Mouse (Mus musculus) limb, embryonic 12.5 days (tissue): Measurements from ENCODE around the gene Vsx2. TPM values are rescaled to one million over a fixed set of nuclear protein-coding genes. Genes with fewer than 3 reads are reported as not detected.

ENCODE experiments used
- ATAC-seq: fragments of 200-750 bp; cut with Nextera tagmentation; 2 replicates; pipeline ENCODE4 v1.8.0; 2017; ENCODE audit warnings: low read depth, moderate TSS enrichment; ENCODE audit not compliant: insufficient number of reproducible peaks, insufficient read depth, low FRiP score, low TSS enrichment
- H3K27ac ChIP-seq: fragments of 300-500 bp; sonication (generic); 2 replicates; pipeline ENCODE4 v1.5.1; 2016; ENCODE audit warnings: mild to moderate bottlenecking, moderate library complexity
- H3K27me3 ChIP-seq: fragments of 300-500 bp; sonication (generic); 2 replicates; pipeline ENCODE4 v1.6.1; 2016; ENCODE audit warnings: mild to moderate bottlenecking, moderate library complexity
- H3K36me3 ChIP-seq: fragments of 300-500 bp; sonication (generic); 2 replicates; pipeline ENCODE4 v1.6.1; 2016; ENCODE audit warnings: mild to moderate bottlenecking, moderate library complexity
- H3K4me1 ChIP-seq: fragments of 300-500 bp; sonication (generic); replicated peaks from 2 replicates; pipeline ENCODE4 v1.6.1; 2016
- H3K4me2 ChIP-seq: fragments of 300-500 bp; sonication (generic); 2 replicates; pipeline ENCODE4 v1.6.1; 2016; ENCODE audit warnings: mild to moderate bottlenecking, moderate library complexity
- H3K4me3 ChIP-seq: fragments of 300-500 bp; sonication (generic); replicated peaks from 2 replicates; pipeline ENCODE4 v1.5.1; 2016; ENCODE audit warnings: mild to moderate bottlenecking
- H3K9ac ChIP-seq: fragments of 300-500 bp; sonication (generic); replicated peaks from 2 replicates; pipeline ENCODE4 v1.6.1; 2016; ENCODE audit warnings: mild to moderate bottlenecking, moderate library complexity
- H3K9me3 ChIP-seq: fragments of 300-500 bp; sonication (generic); 2 replicates; pipeline ENCODE4 v1.6.1; 2016; ENCODE audit warnings: mild to moderate bottlenecking, moderate library complexity
- WGBS: fragments of 180-500 bp; shearing (Covaris S2); methylation state at CpG from one replicate; pipeline ENCODE4 v1.1.7; 2016; 5-methylcytosine and 5-hydroxymethylcytosine counted together
- polyA plus RNA-seq: library from polyadenylated mRNA; unstranded; fragments of >200 nt; fragmentation: Nextera tagmentation; extraction: Ambion mirVana; gene quantifications from 2 replicates; pipeline ENCODE4 v1.2.1, GENCODE M21; 2016

Gene Vsx2
- polyA plus RNA-seq, 1 experiment from 2014 or later, result 0.24 TPM

GRCm38 (mm10) chr12:84546028-84546427, 23.5 kb upstream of the Vsx2 start:
- H3K9ac ChIP-seq, result no peak overlapping the region
- H3K27me3 ChIP-seq, result 0 out of 2 replicates have a peak, but pooled peaks cover 4% of the 10 kb centered on the region
- no peaks in the 10 kb centered on the region for H3K36me3 ChIP-seq
- ATAC-seq, result no peak
- H3K4me1 ChIP-seq, result no peaks in the 10 kb centered on the region
- no peak overlapping the region for H3K4me3 ChIP-seq
- WGBS, result 7% methylated on average over 12 of the region's 12 CpGs
- no peak overlapping the region; the same call in 1 of the 2 replicates for H3K4me2 ChIP-seq
- no peaks in the 10 kb centered on the region for H3K9me3 ChIP-seq
- H3K27ac ChIP-seq, result no peak overlapping the region

GRCm38 (mm10) chr12:84546577-84547085, 22.9 kb upstream of the Vsx2 start:
- Histone ChIP-seq H3K9me3 (no peaks in the 10 kb centered on the region), H3K27me3 (0 out of 2 replicates have a peak, but pooled peaks cover 4% of the 10 kb centered on the region), H3K4me3 (no peak overlapping the region), H3K9ac (no peak overlapping the region), H3K4me1 (no peaks in the 10 kb centered on the region), H3K27ac (no peak overlapping the region), H3K36me3 (no peaks in the 10 kb centered on the region), H3K4me2 (no peak overlapping the region)
- ATAC-seq, result no peak
- 76% methylated on average over 2 of the region's 2 CpGs for WGBS

DNA sequence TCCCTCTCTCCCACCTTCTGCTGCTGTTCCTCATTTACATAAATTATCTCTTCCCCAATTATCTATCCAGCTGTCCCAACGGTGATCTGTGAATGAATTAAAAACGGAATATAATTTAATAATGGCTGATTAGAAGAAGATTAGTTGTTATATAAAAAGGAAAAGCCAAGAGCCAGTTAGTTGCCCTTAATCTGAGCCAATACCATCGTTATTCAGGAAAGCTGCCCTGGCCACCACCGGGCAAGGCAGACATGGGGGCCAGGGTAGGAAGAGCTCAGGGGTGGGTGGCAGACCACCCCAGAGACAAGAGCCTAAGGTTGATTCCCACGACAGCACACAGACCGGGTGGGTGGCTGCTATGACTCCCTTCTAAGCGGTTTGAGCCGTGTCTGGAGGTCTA, 21.3 kb upstream of the Vsx2 start:
- 57% methylated on average over 8 of the region's 8 CpGs for WGBS
- Histone ChIP-seq H3K36me3 (no peaks in the 10 kb centered on the region), H3K27ac (no peak overlapping the region), H3K27me3 (0 out of 2 replicates have a peak, but pooled peaks cover 4% of the 10 kb centered on the region), H3K9ac (no peak overlapping the region), H3K4me2 (no peak overlapping the region), H3K9me3 (no peaks in the 10 kb centered on the region), H3K4me3 (no peak overlapping the region), H3K4me1 (0 out of 2 replicates have a peak, but pooled peaks cover 4% of the 10 kb centered on the region)
- no peak for ATAC-seq

DNA sequence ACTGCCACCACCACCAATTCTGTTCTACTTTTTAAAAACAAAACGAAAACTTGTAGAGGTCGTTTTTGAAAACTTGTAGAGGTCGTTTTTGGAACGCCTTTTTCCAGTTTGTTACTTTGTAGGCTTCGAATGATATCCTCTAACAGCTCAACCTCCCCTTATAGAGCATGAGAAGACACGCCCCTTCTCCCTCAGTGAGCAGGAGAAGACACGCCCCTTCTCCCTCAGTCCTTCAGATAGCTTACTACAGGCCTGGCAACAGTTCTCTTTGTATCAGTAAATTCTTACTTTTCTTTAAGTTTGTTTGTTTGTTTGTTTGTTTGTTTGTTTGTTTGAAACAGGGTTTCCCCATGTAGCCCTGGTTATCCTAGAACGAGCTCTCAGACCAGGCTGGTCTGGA, 14.3 kb upstream of the Vsx2 start:
- Histone ChIP-seq H3K9me3 (peaks cover 4% of the 10 kb centered on the region; the same call in 1 of the 2 replicates), H3K4me2 (no peak overlapping the region), H3K9ac (no peak overlapping the region), H3K36me3 (no peaks in the 10 kb centered on the region), H3K27ac (no peak overlapping the region), H3K27me3 (peaks cover 6% of the 10 kb centered on the region; the same call in 1 of the 2 replicates), H3K4me3 (no peak overlapping the region), H3K4me1 (0 out of 2 replicates have a peak, but pooled peaks cover 4% of the 10 kb centered on the region)
- 52% methylated on average over 8 of the region's 8 CpGs for WGBS
- ATAC-seq, result no peak

DNA sequence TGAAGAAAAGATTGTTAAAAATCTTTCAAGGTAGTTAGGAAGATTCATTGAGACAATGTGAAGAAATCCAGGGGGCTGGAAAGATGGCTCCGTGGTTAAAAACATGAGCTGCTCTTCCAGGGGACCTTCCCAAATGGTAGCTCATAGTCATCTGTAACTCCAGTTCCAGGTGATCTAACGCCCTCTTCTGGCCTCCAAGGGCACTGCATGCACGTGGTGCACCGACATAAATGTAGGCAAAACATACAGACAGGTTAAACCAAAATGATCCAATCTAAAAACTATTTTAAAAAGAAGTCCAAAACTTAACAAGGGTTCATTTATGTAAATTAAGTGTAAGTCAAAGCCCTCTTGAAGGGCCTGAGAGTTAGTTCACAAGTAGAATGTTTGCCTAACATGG, 7.0 kb upstream of the Vsx2 start:
- no peak overlapping the region for H3K4me3 ChIP-seq
- no peaks in the 10 kb centered on the region for H3K36me3 ChIP-seq
- no peak for ATAC-seq
- WGBS, result 55% methylated on average over 4 of the region's 4 CpGs
- no peak overlapping the region for H3K9ac ChIP-seq
- H3K27me3 ChIP-seq, result peaks cover 35% of the 10 kb centered on the region
- H3K27ac ChIP-seq, result no peak overlapping the region
- no peaks in the 10 kb centered on the region for H3K4me1 ChIP-seq
- H3K4me2 ChIP-seq, result no peak overlapping the region
- H3K9me3 ChIP-seq, result peaks cover 4% of the 10 kb centered on the region; the same call in 1 of the 2 replicates

DNA sequence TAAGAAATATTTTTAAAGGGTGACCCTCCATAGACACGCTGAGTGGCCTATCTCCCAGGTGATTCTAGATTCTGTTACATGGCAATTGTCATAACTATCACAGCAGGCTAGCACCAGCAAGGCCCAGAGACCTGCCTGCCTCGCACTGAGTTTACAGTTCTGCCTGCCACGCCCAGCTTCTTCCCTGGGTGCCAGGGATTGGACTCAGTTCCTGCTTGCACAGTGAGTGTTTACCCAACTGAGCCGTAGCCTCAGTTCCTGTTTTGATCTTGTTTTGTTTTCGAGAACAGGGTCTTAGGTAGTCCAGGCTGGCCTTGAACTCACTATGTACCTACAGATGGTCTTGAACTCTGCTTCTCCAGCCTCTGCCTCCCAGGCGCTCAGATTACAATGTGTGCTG, 2.0 kb upstream of the Vsx2 start:
- ATAC-seq, result no peak
- no peaks in the 10 kb centered on the region for H3K9me3 ChIP-seq
- peaks cover 28% of the 10 kb centered on the region for H3K4me1 ChIP-seq
- peaks cover 85% of the 10 kb centered on the region for H3K27me3 ChIP-seq
- no peak overlapping the region for H3K4me3 ChIP-seq
- H3K27ac ChIP-seq, result no peak overlapping the region
- H3K36me3 ChIP-seq, result no peaks in the 10 kb centered on the region
- no peak overlapping the region for H3K4me2 ChIP-seq
- 75% methylated on average over 6 of the region's 6 CpGs for WGBS
- no peak overlapping the region for H3K9ac ChIP-seq

DNA sequence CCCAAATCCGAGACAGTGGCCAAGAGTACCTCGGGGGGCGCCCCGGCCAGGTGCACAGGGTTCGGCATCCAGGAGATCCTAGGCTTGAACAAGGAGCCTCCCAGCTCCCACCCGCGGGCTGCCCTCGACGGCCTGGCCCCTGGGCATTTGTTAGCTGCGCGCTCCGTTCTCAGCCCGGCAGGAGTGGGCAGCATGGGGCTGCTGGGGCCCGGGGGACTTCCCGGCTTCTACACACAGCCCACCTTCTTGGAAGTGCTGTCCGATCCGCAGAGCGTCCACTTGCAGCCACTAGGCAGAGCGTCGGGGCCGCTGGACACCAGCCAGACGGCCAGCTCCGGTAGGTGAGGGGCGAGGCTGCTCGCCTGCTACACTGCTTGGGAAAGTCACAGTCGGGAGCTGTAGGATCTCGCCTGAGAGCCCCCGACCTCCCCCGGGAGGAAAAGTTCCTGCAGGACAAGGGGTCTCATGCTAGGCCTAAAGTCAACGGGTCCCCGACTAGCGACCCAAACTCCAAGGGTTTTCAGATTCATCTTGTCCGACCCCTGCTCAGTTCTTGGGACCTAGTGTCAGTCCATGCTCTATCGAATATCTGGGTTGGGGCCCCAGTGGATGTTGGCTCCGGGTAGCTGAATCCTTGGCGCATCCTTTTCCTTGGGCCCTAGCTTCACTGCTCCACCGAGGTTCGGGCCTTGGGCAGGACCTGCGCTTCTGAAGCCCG, 573 bp downstream of the Vsx2 start:
- H3K4me1 ChIP-seq, result peaks cover 29% of the 10 kb centered on the region
- H3K9ac ChIP-seq, result no peak overlapping the region
- H3K4me2 ChIP-seq, result peak overlapping the region; percentile 44
- no peak overlapping the region for H3K27ac ChIP-seq
- 2% methylated on average over 39 of the region's 40 CpGs for WGBS
- no peaks in the 10 kb centered on the region for H3K36me3 ChIP-seq
- ATAC-seq, result no peak
- H3K9me3 ChIP-seq, result no peaks in the 10 kb centered on the region
- peak overlapping the region; percentile 27 for H3K4me3 ChIP-seq
- peaks cover 91% of the 10 kb centered on the region for H3K27me3 ChIP-seq

DNA sequence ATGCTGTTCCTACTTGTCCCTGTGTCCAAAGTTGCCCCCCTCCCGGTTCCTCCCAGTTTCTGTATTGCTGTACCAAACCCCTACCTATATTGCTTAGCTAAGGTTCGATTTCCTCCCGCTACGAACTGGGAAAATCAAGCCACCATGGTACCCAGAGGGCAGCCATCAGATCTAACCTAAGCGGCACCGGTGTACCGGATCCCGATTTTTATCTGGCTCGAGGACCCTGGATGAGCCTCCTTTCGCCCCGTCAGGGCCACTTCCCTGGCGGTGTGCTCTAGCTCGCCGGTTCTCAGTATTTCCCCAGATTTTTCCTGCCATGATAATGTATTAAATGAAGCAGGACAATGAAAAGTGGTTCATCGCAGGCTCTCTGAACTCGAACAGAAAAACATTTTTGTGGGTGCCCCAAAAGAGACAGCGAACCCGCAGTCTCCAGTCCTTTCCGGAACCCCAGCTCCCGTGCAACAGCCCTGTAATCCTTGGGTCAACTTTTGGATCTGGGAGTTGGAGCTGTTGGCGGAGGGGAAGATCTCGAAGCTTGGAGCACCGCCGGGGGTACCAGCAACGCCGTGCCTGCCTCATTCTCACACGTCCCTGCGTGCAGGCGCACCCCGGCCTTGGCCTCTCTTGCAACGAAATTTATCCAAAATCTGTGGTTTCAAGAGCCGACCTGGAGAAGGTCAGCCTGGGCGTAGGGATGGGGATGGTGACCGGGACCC, 1.3 kb downstream of the Vsx2 start:
- Histone ChIP-seq H3K27ac (no peak overlapping the region), H3K9ac (no peak overlapping the region), H3K4me3 (peak overlapping the region; percentile 27), H3K36me3 (no peaks in the 10 kb centered on the region), H3K9me3 (no peaks in the 10 kb centered on the region), H3K4me1 (peaks cover 29% of the 10 kb centered on the region), H3K4me2 (peak overlapping the region; percentile 40), H3K27me3 (peaks cover 96% of the 10 kb centered on the region)
- WGBS, result under 1% methylated on average over 34 of the region's 34 CpGs
- ATAC-seq, result no peak

DNA sequence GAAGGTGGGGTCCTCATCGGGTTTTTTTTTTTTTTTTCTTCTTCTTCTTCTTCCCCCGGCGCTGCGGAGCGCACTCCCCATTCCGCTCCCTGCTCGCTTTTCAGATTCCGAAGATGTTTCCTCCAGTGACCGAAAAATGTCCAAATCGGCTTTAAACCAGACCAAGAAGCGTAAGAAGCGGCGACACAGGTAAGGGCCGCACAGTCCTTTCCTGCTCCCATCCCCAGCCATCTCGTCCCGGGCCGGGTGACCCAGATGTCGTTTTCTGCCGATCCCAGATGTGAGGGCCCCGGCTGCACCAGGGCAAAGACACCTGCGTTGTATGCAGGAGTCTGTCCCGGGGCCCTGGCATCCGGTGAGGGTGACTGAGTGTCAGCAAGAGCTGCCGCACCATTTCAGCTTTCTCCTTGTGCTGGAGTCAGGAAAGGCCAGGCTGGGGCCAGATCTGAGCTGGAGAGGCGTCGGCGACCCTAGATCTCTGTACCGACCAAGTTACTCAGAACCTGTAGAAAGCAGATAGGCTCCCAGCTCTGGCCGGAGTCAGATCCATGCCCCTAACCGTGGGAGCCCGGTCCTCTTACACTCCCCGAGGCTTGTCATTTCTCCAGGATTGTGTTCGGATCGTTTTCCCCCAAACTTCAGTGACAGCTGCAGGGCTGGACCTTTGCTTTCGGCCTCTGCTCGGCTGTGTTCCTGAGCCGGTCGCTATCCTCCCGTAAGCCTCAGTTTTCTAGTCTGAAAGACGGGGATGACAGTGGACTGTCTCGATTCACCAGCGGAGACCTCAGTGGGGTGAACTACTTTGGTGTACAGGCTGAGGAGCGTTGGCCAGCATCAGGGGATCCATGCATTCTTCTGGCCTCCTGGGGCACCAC, 2.1 kb downstream of the Vsx2 start:
- Histone ChIP-seq H3K27ac (no peak overlapping the region), H3K9ac (no peak overlapping the region), H3K4me3 (peak overlapping the region; percentile 26), H3K4me1 (peaks cover 29% of the 10 kb centered on the region), H3K27me3 (peaks cover 98% of the 10 kb centered on the region), H3K4me2 (peak overlapping the region; percentile 40), H3K9me3 (no peaks in the 10 kb centered on the region), H3K36me3 (no peaks in the 10 kb centered on the region)
- ATAC-seq, result no peak
- under 1% methylated on average over 43 of the region's 43 CpGs for WGBS

DNA sequence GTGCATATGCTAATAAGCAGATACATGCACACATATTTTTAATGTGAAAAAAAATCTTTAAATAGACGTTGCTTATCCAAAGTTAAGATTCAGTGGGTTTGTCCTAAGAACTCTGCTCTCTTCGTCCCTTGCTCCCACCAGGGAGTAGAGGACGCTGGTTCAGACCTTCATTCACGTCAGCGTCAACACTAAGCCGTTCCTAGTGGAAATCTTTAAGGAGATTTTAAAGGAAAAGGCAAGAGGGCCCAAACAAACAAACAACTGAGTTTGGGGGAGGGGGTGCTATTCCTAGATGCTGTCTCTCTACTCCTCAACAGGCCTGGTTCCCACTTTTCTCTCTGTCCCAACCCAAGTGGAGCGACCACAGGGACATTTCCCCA, 2.8 kb downstream of the Vsx2 start:
- Histone ChIP-seq H3K9me3 (no peaks in the 10 kb centered on the region), H3K9ac (no peak overlapping the region), H3K27me3 (peaks cover 94% of the 10 kb centered on the region), H3K4me2 (no peak overlapping the region), H3K4me1 (peaks cover 29% of the 10 kb centered on the region), H3K4me3 (no peak overlapping the region), H3K36me3 (no peaks in the 10 kb centered on the region), H3K27ac (no peak overlapping the region)
- no peak for ATAC-seq
- WGBS, result under 1% methylated on average over 7 of the region's 7 CpGs

- Histone ChIP-seq H3K9ac (no peak overlapping the region), H3K4me2 (no peak overlapping the region), H3K9me3 (no peaks in the 10 kb centered on the region), H3K27ac (no peak overlapping the region), H3K4me3 (no peak overlapping the region), H3K36me3 (no peaks in the 10 kb centered on the region), H3K4me1 (peaks cover 31% of the 10 kb centered on the region), H3K27me3 (peaks cover 87% of the 10 kb centered on the region)
- no peak for ATAC-seq
- WGBS, result 17% methylated on average over 7 of the region's 7 CpGs
These were observed 3.5 kb downstream of the Vsx2 start for GRCm38 (mm10) chr12:84573094-84573493.
